Mouse (Mus musculus): ENCODE measurements at regions not wholly inside any gene's neighbourhood (a gene's known extent, or its start where the extent isn't known, plus 50 kb on each side); places are given as distances from the start of the nearest gene placed in this dataset.
"Not testable (repeated sequence)": the region's sequence is repeated elsewhere in the genome, so short reads cannot be mapped to it uniquely, and the experiment has no call there.

GRCm38 (mm10) chr3:21621745-21622144 is 454.7 kb upstream of the Tbl1xr1 start:
- no peak for ATAC-seq (ENCODE audit: low TSS enrichment)

- no peak for ATAC-seq (ENCODE audit: low TSS enrichment)
These were observed 451.4 kb upstream of the Tbl1xr1 start for GRCm38 (mm10) chr3:21625039-21625438.

GRCm38 (mm10) chr3:21626029-21626428 is 450.4 kb upstream of the Tbl1xr1 start:
- ATAC-seq (ENCODE audit: low TSS enrichment) = peak; percentile 16

- not testable (repeated sequence) for ATAC-seq (ENCODE audit: low TSS enrichment)
These were observed 449.4 kb upstream of the Tbl1xr1 start for GRCm38 (mm10) chr3:21627048-21627447.

- peak; percentile 69 for ATAC-seq (ENCODE audit: low TSS enrichment)
These were observed 442.7 kb upstream of the Tbl1xr1 start for GRCm38 (mm10) chr3:21633600-21634221.

- no peak for ATAC-seq (ENCODE audit: low TSS enrichment)
These were observed 441.7 kb upstream of the Tbl1xr1 start for GRCm38 (mm10) chr3:21634675-21635204.

GRCm38 (mm10) chr3:21638886-21639285 is 437.6 kb upstream of the Tbl1xr1 start:
- peak; percentile 59; the same call in 1 of the 2 replicates for ATAC-seq (ENCODE audit: low TSS enrichment)

- no peak for ATAC-seq (ENCODE audit: low TSS enrichment)
These were observed 436.9 kb upstream of the Tbl1xr1 start for GRCm38 (mm10) chr3:21639576-21639975.

GRCm38 (mm10) chr3:21644086-21644485 is 432.4 kb upstream of the Tbl1xr1 start:
- peak; percentile 64 for ATAC-seq (ENCODE audit: low TSS enrichment)

- ATAC-seq (ENCODE audit: low TSS enrichment) = peak; percentile 88
These were observed 431.2 kb upstream of the Tbl1xr1 start for GRCm38 (mm10) chr3:21645268-21645667.

- peak; percentile 71; the same call in 1 of the 2 replicates for ATAC-seq (ENCODE audit: low TSS enrichment)
These were observed 426.5 kb upstream of the Tbl1xr1 start for GRCm38 (mm10) chr3:21649885-21650469.

GRCm38 (mm10) chr3:21655301-21655700 is 421.2 kb upstream of the Tbl1xr1 start:
- no peak for ATAC-seq (ENCODE audit: low TSS enrichment)

- ATAC-seq (ENCODE audit: low TSS enrichment) = no peak
These were observed 408.9 kb upstream of the Tbl1xr1 start for GRCm38 (mm10) chr3:21667349-21668143.

GRCm38 (mm10) chr3:21671885-21672284 is 404.6 kb upstream of the Tbl1xr1 start:
- no peak for ATAC-seq (ENCODE audit: low TSS enrichment)

- ATAC-seq (ENCODE audit: low TSS enrichment) = peak; percentile 79
These were observed 404.0 kb upstream of the Tbl1xr1 start for GRCm38 (mm10) chr3:21672492-21672891.

- no peak for ATAC-seq (ENCODE audit: low TSS enrichment)
These were observed 403.0 kb upstream of the Tbl1xr1 start for GRCm38 (mm10) chr3:21673466-21673865.

- ATAC-seq (ENCODE audit: low TSS enrichment) = no peak
These were observed 398.2 kb upstream of the Tbl1xr1 start for GRCm38 (mm10) chr3:21678265-21678664.

- ATAC-seq (ENCODE audit: low TSS enrichment) = no peak
These were observed 397.7 kb upstream of the Tbl1xr1 start for GRCm38 (mm10) chr3:21678734-21679133.

GRCm38 (mm10) chr3:21697980-21698672 is 378.3 kb upstream of the Tbl1xr1 start:
- ATAC-seq (ENCODE audit: low TSS enrichment) = not testable (repeated sequence)

GRCm38 (mm10) chr3:21699526-21699925 is 376.9 kb upstream of the Tbl1xr1 start:
- ATAC-seq (ENCODE audit: low TSS enrichment) = no peak

- ATAC-seq (ENCODE audit: low TSS enrichment) = no peak
These were observed 376.1 kb upstream of the Tbl1xr1 start for GRCm38 (mm10) chr3:21700326-21700725.

Measured in frontal cortex, adult (tissue).